Mouse (Mus musculus) hematopoietic multipotent progenitor cell, adult 10-12 weeks (in vitro differentiated cells): ENCODE measurements around the gene P2ry6. TPM values are rescaled to one million over a fixed set of nuclear protein-coding genes. Genes with fewer than 3 reads are reported as not detected.

Source experiments
- polyA plus RNA-seq: library from polyadenylated mRNA; stranded (reverse); fragments of >175 nt; gene quantifications from 2 replicates; pipeline ENCODE4 v1.2.3, GENCODE M21; 2012; ENCODE audit warnings: low replicate concordance

The P2ry6 gene
- 16.2 and 16.9 TPM in 2 replicates for polyA plus RNA-seq

GRCm38 (mm10) chr7:100974135-100974903, at the start of gene P2ry6:
Gene P2ry6 (minus strand): TSS chr7:100974649.

GRCm38 (mm10) chr7:101012541-101012940, 38.1 kb upstream of the P2ry6 start, which contains the start of gene P2ry2:
Gene P2ry2 (minus strand): TSS chr7:101012866.

DNA sequence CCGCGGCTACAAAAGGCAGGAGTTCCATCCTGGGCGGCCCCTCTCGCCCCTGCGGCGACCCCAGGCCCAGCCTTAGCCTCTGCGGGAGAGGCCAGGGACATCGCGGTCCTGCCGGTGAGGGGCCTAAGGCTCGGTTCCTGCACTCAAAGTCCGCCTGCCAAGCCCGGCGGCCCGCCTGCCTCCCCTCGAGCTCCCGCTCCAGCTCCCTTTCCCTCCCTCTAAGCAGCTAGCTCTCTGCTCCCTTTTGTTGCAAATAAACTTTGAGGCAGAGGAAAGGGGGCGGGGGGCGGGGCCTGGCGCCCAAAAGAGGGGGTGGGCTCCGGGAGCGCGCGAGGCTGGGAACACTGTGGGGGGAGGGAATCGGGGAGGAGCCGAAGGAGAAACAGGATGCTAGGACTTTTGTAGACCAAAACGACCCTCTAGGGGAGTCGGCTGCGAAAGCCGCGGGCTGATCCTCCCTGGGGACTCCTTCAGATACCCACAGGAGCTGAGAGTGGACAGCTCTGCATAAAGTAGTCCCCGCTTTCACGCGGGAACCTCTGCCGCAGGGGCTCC, 42.4 kb downstream of the P2ry6 start, which contains the start of gene Arhgef17:
TSS of gene Arhgef17 (minus strand) at position 182 of the 555 bp plus-strand sequence.

Other genes with a start within 250 kb of the P2ry6 start
- 56.3 and 97.0 TPM in 2 replicates for gene Relt, start 111.2 kb downstream of the P2ry6 start, polyA plus RNA-seq
- 0.43 and 0.77 TPM in 2 replicates for gene Arhgef17, start 42.5 kb downstream of the P2ry6 start, polyA plus RNA-seq
- gene P2ry2, start 38.2 kb upstream of the P2ry6 start, polyA plus RNA-seq, result 3.4 and 6.7 TPM in 2 replicates
- gene Fchsd2, start 118.2 kb upstream of the P2ry6 start, polyA plus RNA-seq, result 23.6 and 84.0 TPM in 2 replicates